Mouse (Mus musculus): ENCODE measurements at regions not wholly inside any gene's neighbourhood (a gene's known extent, or its start where the extent isn't known, plus 50 kb on each side); places are given as distances from the start of the nearest gene placed in this dataset.

- peak; percentile 92 for ATAC-seq
- H3K4me2 ChIP-seq (ENCODE audit: low read depth, low read length) = no peak overlapping the region
These were observed 480.4 kb upstream of the Nrsn1 start for GRCm38 (mm10) chr13:25750460-25751408.

DNA sequence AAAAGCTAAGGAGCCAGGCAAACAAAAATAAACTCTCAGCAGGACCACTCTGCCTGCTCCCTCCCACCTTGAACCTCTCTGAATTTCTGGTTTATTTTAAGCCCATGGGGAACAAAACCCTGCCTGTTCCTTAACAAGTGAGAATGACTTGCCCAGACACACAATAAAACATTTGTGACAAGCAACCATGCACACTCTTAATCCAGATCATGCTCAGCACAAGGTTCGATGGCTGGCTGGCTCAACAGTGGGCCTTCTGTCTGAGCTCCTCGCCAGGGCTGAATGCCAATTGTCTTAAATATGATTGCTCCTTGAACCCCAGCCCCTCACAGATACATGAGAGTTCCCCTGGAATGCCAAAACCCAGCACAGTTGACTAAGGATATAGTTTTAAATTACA is 468.3 kb upstream of the Nrsn1 start:
- H3K4me2 ChIP-seq (ENCODE audit: low read depth, low read length) = no peak overlapping the region
- H3K4me1 ChIP-seq (ENCODE audit: insufficient read depth, low read length) = no peaks in the 10 kb centered on the region
- ATAC-seq = 0 out of 2 replicates have a peak, but pooled peaks have one; percentile 61
- no peak overlapping the region for H3K27ac ChIP-seq
- H3K9ac ChIP-seq (replicated peaks; ENCODE audit: low read length) = no peak overlapping the region
- H3K4me3 ChIP-seq (ENCODE audit: low read length) = no peak overlapping the region
- no peak for TF ChIP-seq CTCF (IDR thresholded peaks at IDR 0.05; ENCODE audit: low read depth)
- peak; percentile 49 for DNase-seq (ENCODE audit: low spot score)
- no peaks in the 10 kb centered on the region for H3K36me3 ChIP-seq (ENCODE audit: insufficient read depth, low read length)
- no peaks in the 10 kb centered on the region for H3K27me3 ChIP-seq (ENCODE audit: insufficient read depth, low read length)
- 18% methylated on average over 2 of the region's 2 CpGs for WGBS
- no peaks in the 10 kb centered on the region for H3K9me3 ChIP-seq (ENCODE audit: low read length)

More at GRCm38 (mm10) chr13:25750460-25751408, 480.4 kb upstream of the Nrsn1 start:
- Histone ChIP-seq H3K36me3 (ENCODE audit: insufficient read depth, low read length) (no peaks in the 10 kb centered on the region), H3K4me1 (ENCODE audit: insufficient read depth, low read length) (0 out of 2 replicates have a peak, but pooled peaks cover 2% of the 10 kb centered on the region), H3K27ac (peak overlapping the region; percentile 32; the same call in 1 of the 2 replicates), H3K9me3 (ENCODE audit: low read length) (no peaks in the 10 kb centered on the region), H3K4me3 (ENCODE audit: low read length) (no peak overlapping the region), H3K27me3 (ENCODE audit: insufficient read depth, low read length) (no peaks in the 10 kb centered on the region), H3K9ac (replicated peaks; ENCODE audit: low read length) (no peak overlapping the region)
- TF ChIP-seq CTCF (IDR thresholded peaks at IDR 0.05; ENCODE audit: low read depth) = no peak
- DNase-seq (ENCODE audit: low spot score) = peak; percentile 65
- 16% methylated on average over 8 of the region's 8 CpGs for WGBS

DNA sequence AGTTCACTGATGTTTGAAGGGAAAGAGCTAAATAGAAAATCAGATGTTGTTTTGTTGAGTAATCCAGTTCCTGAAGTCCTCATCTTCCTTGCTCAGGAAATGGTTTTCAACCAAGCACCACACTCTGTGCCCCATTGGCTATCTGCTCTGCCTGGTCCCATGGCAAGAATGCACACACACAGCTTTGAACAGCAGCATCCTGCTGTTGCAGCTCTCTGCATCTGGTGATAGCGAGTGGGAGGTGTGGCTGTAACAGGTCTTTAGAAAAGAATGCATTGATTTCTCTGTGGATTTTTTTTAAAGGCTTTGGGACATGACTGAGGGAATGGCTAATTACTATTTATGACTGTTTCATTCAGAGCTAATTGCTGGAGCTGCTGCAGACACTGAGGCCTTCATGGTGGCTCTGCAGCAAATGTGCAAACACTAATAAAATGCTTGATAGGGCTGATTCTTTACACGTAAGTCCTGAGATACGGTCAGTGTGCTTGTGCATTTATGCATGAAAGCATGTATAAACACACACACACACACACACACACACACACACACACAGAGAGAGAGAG is 459.1 kb upstream of the Nrsn1 start:
- no peak for ATAC-seq
- Histone ChIP-seq H3K4me2 (ENCODE audit: low read depth, low read length) (no peak overlapping the region), H3K4me3 (ENCODE audit: low read length) (no peak overlapping the region), H3K9me3 (ENCODE audit: low read length) (no peaks in the 10 kb centered on the region), H3K9ac (replicated peaks; ENCODE audit: low read length) (no peak overlapping the region), H3K27ac (no peak overlapping the region), H3K27me3 (ENCODE audit: insufficient read depth, low read length) (no peaks in the 10 kb centered on the region), H3K36me3 (ENCODE audit: insufficient read depth, low read length) (no peaks in the 10 kb centered on the region), H3K4me1 (ENCODE audit: insufficient read depth, low read length) (no peaks in the 10 kb centered on the region)
- WGBS = 33% methylated on average over 3 of the region's 3 CpGs
- peak; percentile 4 for DNase-seq (ENCODE audit: low spot score)
- TF ChIP-seq CTCF (IDR thresholded peaks at IDR 0.05; ENCODE audit: low read depth) = no peak

DNA sequence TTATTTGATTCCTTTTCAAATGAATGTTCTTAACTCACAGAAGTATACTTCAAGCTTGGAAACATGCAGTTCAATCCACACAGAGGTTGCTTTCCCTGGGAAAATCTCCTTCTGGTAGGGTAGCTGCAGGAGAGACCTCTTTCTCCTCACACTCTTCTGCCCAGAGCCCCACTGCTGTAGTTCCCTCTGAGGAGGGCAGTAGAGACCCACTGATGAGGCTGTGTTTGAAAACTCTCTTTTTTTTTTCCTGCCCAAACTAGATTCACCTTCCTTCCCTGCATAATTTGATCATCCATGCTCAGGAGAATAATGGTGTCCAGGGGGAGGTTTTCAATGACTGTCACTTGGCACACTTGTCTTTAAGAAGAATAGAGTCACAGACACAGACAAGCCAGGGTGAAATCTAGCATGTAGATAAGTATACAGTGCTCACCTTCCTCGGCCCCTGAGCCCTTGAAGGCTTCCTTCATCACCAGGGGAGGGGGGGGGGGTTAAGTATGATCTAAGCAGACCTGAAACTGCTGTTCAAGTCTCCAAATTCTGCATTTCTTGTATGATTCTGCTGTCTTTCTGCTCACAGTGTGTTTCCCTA is 457.3 kb upstream of the Nrsn1 start:
- Histone ChIP-seq H3K36me3 (ENCODE audit: insufficient read depth, low read length) (no peaks in the 10 kb centered on the region), H3K9me3 (ENCODE audit: low read length) (no peaks in the 10 kb centered on the region), H3K9ac (replicated peaks; ENCODE audit: low read length) (no peak overlapping the region), H3K4me1 (ENCODE audit: insufficient read depth, low read length) (no peaks in the 10 kb centered on the region), H3K4me3 (ENCODE audit: low read length) (no peak overlapping the region), H3K27ac (no peak overlapping the region), H3K27me3 (ENCODE audit: insufficient read depth, low read length) (no peaks in the 10 kb centered on the region), H3K4me2 (ENCODE audit: low read depth, low read length) (no peak overlapping the region)
- peak; percentile 76 for DNase-seq (ENCODE audit: low spot score)
- peak; percentile 76 for ATAC-seq
- peak; percentile 75 for TF ChIP-seq CTCF (IDR thresholded peaks at IDR 0.05; ENCODE audit: low read depth)
- WGBS = 17% methylated on average over 1 of the region's 1 CpGs

- TF ChIP-seq CTCF (IDR thresholded peaks at IDR 0.05; ENCODE audit: low read depth) = no peak
- H3K4me1 ChIP-seq (ENCODE audit: insufficient read depth, low read length) = no peaks in the 10 kb centered on the region
- no peaks in the 10 kb centered on the region for H3K36me3 ChIP-seq (ENCODE audit: insufficient read depth, low read length)
- ATAC-seq (no peak), DNase-seq (ENCODE audit: low spot score) (no peak)
- no peak overlapping the region for H3K4me3 ChIP-seq (ENCODE audit: low read length)
- H3K27ac ChIP-seq = no peak overlapping the region
- H3K27me3 ChIP-seq (ENCODE audit: insufficient read depth, low read length) = no peaks in the 10 kb centered on the region
- no peak overlapping the region for H3K9ac ChIP-seq (replicated peaks; ENCODE audit: low read length)
- H3K9me3 ChIP-seq (ENCODE audit: low read length) = no peaks in the 10 kb centered on the region
- WGBS = 43% methylated on average over 4 of the region's 4 CpGs
- no peak overlapping the region for H3K4me2 ChIP-seq (ENCODE audit: low read depth, low read length)
These were observed 452.6 kb upstream of the Nrsn1 start for GRCm38 (mm10) chr13:25722595-25723525.

DNA sequence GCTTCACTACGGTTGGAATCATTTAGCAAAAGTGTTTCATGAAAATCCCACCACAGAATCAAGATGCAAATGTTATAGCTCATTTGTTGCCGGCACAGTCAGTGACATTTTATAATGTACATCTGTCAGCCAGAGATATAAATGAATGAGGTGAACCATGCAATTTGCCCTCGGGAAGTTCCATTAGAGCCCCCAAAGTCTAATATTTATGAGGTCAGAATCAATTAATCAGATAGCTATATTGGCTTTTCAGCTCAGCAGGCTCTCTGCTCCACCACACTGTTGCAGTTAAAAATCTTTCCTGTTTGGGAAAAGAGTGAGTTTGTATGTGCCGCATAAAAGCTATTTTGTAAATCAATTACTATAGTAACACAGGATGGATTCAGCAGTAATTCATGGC is 430.7 kb upstream of the Nrsn1 start:
- Histone ChIP-seq H3K4me2 (ENCODE audit: low read depth, low read length) (no peak overlapping the region), H3K36me3 (ENCODE audit: insufficient read depth, low read length) (no peaks in the 10 kb centered on the region), H3K27me3 (ENCODE audit: insufficient read depth, low read length) (no peaks in the 10 kb centered on the region), H3K4me3 (ENCODE audit: low read length) (no peak overlapping the region), H3K27ac (no peak overlapping the region), H3K4me1 (ENCODE audit: insufficient read depth, low read length) (no peaks in the 10 kb centered on the region), H3K9me3 (ENCODE audit: low read length) (no peaks in the 10 kb centered on the region), H3K9ac (replicated peaks; ENCODE audit: low read length) (no peak overlapping the region)
- no peak for TF ChIP-seq CTCF (IDR thresholded peaks at IDR 0.05; ENCODE audit: low read depth)
- 53% methylated on average over 4 of the region's 4 CpGs for WGBS
- no peak for DNase-seq (ENCODE audit: low spot score)
- no peak for ATAC-seq
